Mouse (Mus musculus) ES-CJ7 (cell line): ENCODE data around the gene Ptpn22.

Experiments used
- DNase-seq: peaks from one replicate; pipeline ENCODE4 v3.0.0; 2011; ENCODE audit warnings: low read depth, low spot score

Ptpn22 gene

GRCm38 (mm10) chr3:103925302-103925701 is 65.7 kb downstream of the Ptpn22 start:
- DNase-seq: no peak

GRCm38 (mm10) chr3:103927511-103927910 is 67.9 kb downstream of the Ptpn22 start:
- peak; percentile 17 for DNase-seq

- DNase-seq: no peak
These were observed 85.4 kb downstream of the Ptpn22 start for GRCm38 (mm10) chr3:103944794-103945562.

GRCm38 (mm10) chr3:103948666-103949065 is 89.1 kb downstream of the Ptpn22 start:
- no peak for DNase-seq

GRCm38 (mm10) chr3:103960622-103961021 is 101.0 kb downstream of the Ptpn22 start:
- DNase-seq: no peak
